Mouse (Mus musculus) cerebellum, postnatal 14 days (tissue): ENCODE measurements around the gene Ddx3x.
A peak's percentile ranks its signal among the peaks of the same experiment; 100 is the strongest.
"Not testable (repeated sequence)": the region's sequence is repeated elsewhere in the genome, so short reads cannot be mapped to it uniquely, and the experiment has no call there.

Experiments used
- DNase-seq, 2 experiments: peaks; one replicate each; pipeline ENCODE4 v3.0.0; 2021; ENCODE audit warnings: mixed read lengths in 2 of 2

Ddx3x gene

DNA sequence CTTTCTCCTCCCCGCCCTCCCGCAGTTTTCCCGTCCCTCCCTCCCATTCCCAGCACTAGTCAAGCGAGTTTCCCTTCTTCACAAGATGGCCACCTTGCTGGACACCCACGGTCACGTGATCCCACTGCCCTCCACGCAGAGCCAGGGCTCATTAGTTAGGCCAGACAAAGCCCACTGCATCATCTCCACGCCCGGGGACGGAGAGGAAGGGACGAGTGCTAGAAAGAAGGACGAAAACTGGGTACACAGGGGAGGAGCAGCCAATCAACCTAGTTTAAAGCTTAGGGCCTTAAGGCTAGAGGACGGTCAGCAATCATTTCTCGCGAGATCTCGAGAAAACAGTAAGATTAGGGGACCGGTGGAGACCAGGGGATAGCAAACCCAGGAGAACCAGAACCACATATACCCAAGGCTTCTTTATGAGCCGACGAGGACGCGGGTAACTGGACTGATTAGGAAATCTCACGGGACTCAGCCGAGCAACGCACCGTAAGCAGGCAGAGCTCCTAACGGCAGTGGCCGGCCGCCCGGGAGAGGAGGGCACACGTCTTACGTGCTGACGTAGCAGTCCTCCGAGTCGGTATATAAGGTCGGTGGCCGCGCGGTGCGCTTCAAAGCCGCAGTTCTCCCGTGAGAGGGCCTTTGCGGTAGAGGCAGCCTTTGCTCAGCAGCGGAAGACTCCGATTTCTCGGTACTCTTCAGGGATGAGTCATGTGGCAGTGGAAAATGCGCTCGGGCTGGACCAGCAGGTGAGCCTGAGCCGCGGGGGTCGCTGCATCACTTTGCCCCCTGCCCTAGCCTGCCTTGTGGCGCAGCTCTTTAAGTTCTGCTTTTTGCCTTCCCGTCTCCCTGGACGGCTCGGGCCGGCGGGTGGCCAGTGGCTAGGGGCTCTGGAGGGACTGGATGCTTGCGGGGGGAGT, at the start of gene Ddx3x:
Gene Ddx3x (plus strand): TSS at position 562 of the 920 bp plus-strand sequence.
- DNase-seq: peak; percentile 91 to 97

DNA sequence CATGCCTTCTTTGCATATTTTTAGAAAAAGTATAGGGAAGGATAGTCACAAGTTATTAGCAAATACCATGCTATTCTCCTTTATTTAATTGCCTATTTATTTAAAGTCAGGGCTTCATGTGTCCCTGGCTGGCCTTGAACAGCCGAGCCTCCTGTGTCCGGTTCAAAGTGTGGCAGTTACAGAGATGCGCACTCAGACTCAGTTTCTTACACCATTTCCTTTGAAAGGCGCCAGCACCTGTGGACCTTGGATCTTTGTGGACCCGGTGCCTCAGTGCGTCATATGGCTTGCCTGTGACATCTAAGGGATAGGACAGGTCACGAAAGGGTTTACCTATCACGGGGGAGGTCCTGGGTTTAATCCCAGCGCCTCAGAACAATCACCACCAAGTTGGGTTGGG, 49.5 kb upstream of the Ddx3x start:
- DNase-seq: no peak

DNA sequence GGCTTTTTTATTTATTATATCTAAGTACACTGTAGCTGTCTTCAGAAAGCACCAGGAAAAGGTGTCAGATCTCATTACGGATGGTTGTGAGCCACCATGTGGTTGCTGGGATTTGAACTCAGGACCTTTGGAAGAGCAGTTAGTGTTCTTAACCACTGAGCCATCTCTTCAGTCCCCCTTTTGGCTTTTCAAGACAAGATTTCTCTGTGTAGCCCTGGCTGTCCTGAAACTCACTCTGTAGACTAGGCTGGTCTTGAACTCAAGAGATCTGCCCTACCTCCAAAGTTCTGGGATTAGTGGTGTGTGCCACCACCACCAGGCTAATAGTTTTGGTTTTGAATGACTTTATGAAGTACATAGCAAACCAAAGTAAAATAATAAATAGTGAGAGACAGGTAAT, 47.9 kb upstream of the Ddx3x start:
- DNase-seq: not testable (repeated sequence)

- DNase-seq: no peak
Observed at GRCm38 (mm10) chrX:13233631-13234030, 47.1 kb upstream of the Ddx3x start.

DNA sequence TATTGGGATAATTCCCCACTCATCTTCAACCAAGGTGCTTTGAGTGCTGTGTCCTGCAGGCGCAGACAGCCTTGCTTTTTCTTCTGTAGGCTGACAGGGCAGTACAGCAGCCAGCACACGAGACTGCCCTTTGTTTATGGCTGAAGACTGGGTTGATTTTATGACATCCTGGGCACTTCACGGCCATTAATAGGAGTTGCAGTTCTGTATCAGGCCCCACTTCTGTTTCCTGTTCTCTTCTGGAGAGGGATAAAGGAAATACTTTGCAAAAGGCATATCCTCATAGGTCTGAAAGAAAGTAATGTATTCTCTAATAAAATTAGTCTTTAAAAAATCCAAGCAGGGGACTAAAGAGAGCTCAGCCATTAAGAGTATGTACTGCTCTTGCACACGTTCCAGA, 46.1 kb upstream of the Ddx3x start:
- DNase-seq: no peak

DNA sequence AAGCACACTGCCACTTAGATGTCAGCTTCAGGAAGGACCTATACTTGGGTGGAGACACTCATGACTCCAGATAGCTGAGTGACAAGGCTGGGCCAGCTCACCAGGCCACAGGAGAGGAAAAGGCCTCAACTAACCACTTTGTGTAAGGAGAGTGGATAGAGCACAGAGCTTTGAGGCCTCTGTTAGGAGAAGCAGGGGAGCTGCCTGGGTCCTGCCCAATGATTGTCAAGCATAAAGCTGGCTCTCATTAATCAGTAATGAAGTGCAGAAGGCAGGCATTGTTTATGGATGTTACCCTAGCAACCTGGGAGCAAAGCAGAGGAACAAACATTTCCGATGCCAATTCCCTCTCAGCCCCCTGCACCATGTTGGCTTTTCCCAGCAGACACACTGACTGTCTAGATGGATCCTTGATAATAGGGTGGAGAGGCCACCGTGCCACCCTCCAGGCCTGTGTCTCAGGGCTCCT, 44.6 kb upstream of the Ddx3x start:
- no peak for DNase-seq

DNA sequence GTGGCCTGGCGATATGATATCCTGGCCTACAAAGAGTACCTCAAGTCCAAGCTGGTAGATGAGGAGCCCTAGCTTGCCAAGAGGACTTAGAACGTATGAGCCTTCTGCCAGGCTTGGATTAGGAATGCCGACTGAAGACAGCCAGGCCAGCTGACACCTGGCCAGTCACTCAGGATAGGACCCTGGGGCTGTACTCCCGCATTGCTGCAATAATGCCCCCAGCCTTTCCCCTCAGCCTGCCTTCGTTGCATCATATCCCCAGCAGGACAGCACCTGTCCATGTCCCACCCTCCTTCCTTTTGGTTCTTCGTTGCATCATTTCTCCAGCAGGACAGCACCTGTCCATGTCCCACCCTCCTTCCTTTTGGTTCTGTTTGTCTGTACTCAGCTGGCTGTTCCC, 41.3 kb upstream of the Ddx3x start:
- peak in 1 of 2 experiments; percentile 21 for DNase-seq

- peak in 1 of 2 experiments; percentile 10 for DNase-seq
Observed at GRCm38 (mm10) chrX:13240646-13241425, 39.9 kb upstream of the Ddx3x start.

GRCm38 (mm10) chrX:13241426-13242319, 39.1 kb upstream of the Ddx3x start:
- DNase-seq: peak; percentile 55 to 57

DNA sequence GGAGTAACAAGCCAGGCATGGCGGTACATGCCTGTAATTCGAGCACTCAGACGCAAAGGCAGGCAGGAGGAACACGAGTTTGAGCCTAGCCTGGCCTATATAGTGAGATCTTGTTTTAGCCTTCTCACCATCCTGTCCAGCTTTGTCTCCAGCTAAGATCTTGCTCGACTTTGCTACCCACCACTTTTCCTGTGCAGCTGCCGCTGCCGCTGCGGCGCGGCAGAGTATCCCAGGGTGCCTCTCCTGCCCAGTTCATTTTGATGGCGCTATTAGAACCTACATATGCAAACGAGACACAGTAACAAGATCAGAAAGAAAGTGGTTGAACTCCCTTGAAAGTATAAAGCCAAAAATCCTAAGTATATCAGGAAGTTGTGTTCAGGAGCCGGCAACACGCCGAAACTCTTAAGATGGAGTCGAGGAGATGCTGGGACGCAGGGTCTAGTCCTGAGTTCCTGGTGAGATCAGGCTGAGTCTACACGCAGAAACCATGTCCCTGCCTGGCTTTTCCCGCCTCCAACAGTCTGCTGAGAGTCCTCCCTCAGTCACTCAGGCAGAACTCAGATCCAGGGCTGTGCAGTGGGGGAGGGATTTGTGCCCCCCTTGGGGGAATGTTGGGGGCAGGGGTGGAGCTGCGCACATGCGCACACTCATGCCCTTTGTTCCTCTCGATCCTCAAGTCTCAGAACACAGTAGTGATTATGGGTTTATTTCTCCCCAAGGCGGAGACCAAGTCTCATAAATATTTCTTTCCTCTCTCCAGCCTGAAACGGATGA, 38.3 kb upstream of the Ddx3x start:
- DNase-seq: peak; percentile 83 to 84

DNA sequence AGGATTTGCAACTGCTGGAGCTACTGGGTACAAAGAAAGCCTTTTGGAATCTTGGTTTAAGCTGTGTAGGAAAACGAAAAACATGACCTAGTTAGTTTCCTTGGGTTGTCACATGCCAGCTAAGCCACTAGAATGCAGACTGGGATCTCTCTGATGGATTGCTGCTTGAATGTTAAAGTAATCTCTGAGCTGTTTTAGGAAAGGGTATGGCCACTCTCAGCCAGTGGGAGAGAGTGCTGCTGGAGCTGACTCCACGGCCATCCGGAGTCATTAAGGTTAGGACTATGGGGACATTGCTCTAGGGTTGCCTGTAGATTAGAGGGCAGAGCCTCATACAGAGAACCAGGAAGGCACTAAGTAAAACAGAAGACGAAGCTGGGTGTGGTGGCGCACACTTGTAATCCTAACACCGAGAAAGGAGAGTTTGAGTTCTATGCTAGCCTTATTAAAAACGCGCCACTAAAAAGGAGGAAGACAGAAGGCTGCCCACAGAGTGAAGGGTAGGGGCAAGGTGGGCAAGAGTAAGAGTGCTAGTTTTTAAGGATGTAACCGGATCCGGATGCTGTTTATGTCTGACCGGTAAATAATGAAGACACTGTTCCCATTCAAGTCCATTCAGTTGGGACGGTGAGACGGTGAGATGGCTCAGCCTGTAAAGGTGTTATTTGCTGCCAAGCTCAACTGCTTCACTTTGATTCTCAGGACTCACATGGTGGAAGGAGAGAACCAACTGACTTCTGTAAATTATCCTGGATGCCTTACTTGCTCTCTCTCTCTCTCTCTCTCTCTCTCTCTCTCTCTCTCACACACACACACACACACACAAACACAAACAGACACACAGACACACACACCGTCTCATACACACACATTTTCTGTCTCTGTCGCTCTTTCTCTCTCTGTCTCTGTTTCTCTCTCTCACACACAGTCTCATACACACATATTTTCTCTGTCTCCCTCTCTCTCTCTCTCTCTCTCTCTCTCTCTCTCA, 37.3 kb upstream of the Ddx3x start:
- peak in 1 of 2 experiments; percentile 37 for DNase-seq

GRCm38 (mm10) chrX:13244588-13244987, 36.2 kb upstream of the Ddx3x start:
- DNase-seq: no peak

- DNase-seq: no peak
Observed at GRCm38 (mm10) chrX:13245027-13245426, 35.7 kb upstream of the Ddx3x start.

DNA sequence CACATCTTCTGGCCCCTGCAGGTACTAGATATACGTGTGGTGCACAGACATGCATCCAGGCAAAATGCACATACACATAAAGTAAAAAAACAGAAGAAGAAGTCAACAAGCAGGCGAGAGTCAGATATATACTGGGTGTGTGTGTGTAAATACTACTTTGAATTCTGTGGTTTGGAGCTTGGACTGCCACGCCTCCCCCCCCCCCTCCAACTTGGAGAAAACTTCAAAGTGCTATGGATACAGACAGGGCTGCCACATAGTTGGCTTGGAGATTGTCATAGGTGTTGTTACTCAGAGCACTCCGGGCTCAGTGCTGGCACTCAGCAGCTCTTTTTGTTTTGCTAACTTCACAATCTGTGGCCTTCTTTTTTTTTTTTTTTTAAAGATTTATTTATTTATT, 29.1 kb upstream of the Ddx3x start:
- DNase-seq: no peak

DNA sequence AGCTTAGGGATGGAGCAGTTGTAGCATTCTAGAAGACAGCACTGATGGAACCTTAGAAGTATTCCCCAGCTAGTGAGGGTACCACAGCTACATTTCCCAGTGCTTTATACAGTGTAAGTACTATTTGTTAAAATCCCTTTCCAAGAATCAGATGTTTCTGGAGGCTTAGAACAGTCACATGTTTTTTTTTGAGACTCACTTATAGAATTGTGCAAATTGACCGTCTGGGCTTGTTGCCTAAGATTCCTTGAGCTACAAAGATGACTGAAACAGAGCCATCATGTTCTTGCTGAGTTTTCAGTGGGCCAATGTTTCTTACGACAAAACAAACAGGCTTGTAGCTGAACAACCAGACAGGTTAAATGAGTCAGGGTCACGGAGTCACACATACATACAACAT, 26.5 kb upstream of the Ddx3x start:
- DNase-seq: no peak

DNA sequence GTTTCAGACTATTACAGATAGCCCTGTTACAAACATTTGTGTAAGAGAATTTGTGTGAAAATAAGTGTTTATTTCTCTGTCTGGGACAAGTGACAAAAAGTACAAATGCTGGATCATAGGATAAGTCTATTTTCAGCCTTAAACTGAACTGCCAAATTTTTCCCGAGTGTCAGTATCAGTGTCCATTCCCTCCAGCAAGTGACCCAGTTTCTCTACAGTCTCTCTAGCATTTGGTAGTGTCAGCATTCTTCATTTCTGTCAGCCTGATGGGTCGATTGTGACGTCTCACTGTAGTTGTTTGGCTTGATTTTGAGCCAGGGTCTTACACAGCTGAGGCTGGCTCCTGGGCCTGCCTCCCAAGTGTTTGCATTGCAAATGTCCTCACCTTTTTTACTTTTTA, 17.4 kb upstream of the Ddx3x start:
- DNase-seq: no peak

DNA sequence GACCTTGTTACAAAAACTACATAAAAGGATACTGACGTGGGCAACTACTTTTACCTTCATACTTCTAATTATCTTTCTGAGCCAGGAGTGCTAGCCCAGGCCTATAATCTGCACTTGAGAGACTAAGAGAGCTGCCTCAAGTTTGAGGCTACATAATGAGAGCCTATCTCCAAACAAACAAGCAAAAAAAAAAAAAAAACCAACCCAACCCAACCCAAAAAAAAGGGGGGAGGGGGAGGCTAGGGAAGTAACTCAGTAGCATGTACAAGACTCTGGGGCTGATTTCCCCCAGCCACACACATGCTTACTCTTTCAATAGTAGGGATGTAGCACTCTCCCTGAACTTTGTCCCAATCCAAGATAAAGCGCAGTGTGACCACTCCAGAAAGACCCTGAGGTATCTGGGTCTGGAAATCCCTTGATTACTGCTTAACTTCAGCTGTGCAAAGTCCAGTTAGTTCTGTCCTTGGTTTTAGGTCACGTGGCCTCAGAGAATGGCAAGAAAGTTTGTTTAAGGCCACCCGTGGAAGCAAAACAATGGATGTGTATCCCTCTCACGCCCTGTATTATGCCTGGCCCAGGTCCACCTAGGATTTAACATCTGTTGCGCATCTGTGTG, 5.1 kb upstream of the Ddx3x start:
- DNase-seq: no peak

DNA sequence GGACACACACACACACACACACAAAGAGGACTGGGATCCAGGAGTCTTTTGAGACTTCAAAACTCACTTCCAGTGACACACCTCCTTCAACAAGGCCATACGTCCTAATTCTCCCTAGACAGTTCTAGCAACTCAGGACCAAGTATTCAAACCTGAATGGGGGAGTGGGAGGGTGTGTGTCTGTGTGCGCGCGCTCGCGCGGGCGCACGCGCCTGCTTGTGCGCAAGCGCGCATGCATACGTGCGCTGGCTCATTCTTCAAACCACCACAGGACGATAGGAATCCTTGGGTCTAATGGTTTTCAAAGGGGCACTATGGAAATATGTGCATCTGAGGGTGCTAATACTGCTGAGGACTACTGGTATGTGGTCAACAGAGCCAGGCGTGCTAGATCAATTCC, 1.8 kb upstream of the Ddx3x start:
- no peak for DNase-seq

DNA sequence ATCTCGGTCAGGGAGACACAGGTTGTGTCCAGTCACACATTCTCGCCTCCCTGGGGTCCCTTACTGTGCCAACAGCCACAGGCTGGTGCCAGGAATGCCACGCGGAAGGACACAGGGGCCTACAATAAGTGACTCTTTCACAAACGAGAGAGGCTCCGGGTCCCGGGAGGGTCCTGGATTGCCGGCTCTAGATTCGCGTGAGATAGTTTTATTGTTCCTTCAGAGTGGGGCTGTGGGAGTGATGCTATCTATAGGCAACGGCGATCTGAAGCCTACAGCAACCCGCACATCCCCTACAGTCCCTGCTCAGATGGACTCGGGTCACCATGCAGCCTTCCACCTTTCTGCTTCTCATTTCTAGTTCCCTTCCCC, 747 bp upstream of the Ddx3x start:
- DNase-seq: peak; percentile 77 to 85
